Mouse (Mus musculus): ENCODE data around the gene Sypl2. TPM values are rescaled to one million over a fixed set of nuclear protein-coding genes. Genes with fewer than 3 reads are reported as not detected.

Gene Sypl2
- polyA plus RNA-seq, 1 experiment from 2014 or later, result 0.04 TPM

- H3K27ac ChIP-seq, result no peak overlapping the region
- WGBS (ENCODE audit: missing documents), result 95% methylated on average over 6 of the region's 6 CpGs
- peak overlapping the region; percentile 68; the same call in 1 of the 2 replicates for H3K4me3 ChIP-seq (ENCODE audit: inconsistent target)
- H3K79me2 ChIP-seq (ENCODE audit: inconsistent target), result peaks cover 11% of the 10 kb centered on the region
- no peaks in the 10 kb centered on the region for H3K36me3 ChIP-seq (ENCODE audit: inconsistent target)
Observed at GRCm38 (mm10) chr3:108199231-108199630, 27.2 kb downstream of the Sypl2 start.

- WGBS (ENCODE audit: missing documents), result 79% methylated on average over 14 of the region's 14 CpGs
- H3K27ac ChIP-seq, result no peak overlapping the region
- no peak overlapping the region for H3K4me3 ChIP-seq (ENCODE audit: inconsistent target)
- no peaks in the 10 kb centered on the region for H3K36me3 ChIP-seq (ENCODE audit: inconsistent target)
- peaks cover 11% of the 10 kb centered on the region for H3K79me2 ChIP-seq (ENCODE audit: inconsistent target)
Observed at GRCm38 (mm10) chr3:108197066-108197497, 29.4 kb downstream of the Sypl2 start.

- no peak overlapping the region for H3K27ac ChIP-seq
- no peaks in the 10 kb centered on the region for H3K36me3 ChIP-seq (ENCODE audit: inconsistent target)
- 99% methylated on average over 7 of the region's 7 CpGs for WGBS (ENCODE audit: missing documents)
- no peak overlapping the region for H3K4me3 ChIP-seq (ENCODE audit: inconsistent target)
- peaks cover 11% of the 10 kb centered on the region for H3K79me2 ChIP-seq (ENCODE audit: inconsistent target)
Observed at GRCm38 (mm10) chr3:108195941-108196590, 30.4 kb downstream of the Sypl2 start.

GRCm38 (mm10) chr3:108195287-108195686, 31.2 kb downstream of the Sypl2 start:
- Histone ChIP-seq H3K27ac (no peak overlapping the region), H3K36me3 (ENCODE audit: inconsistent target) (no peaks in the 10 kb centered on the region), H3K79me2 (ENCODE audit: inconsistent target) (peaks cover 11% of the 10 kb centered on the region), H3K4me3 (ENCODE audit: inconsistent target) (no peak overlapping the region)
- WGBS (ENCODE audit: missing documents), result 79% methylated on average over 4 of the region's 4 CpGs

- Histone ChIP-seq H3K27ac (no peak overlapping the region), H3K36me3 (ENCODE audit: inconsistent target) (no peaks in the 10 kb centered on the region), H3K4me3 (ENCODE audit: inconsistent target) (no peak overlapping the region), H3K79me2 (ENCODE audit: inconsistent target) (no peaks in the 10 kb centered on the region; the same call in 1 of the 2 replicates)
- 98% methylated on average over 4 of the region's 4 CpGs for WGBS (ENCODE audit: missing documents)
Observed at GRCm38 (mm10) chr3:108193686-108194085, 32.8 kb downstream of the Sypl2 start.

- Histone ChIP-seq H3K4me3 (ENCODE audit: inconsistent target) (no peak overlapping the region), H3K79me2 (ENCODE audit: inconsistent target) (no peaks in the 10 kb centered on the region), H3K36me3 (ENCODE audit: inconsistent target) (no peaks in the 10 kb centered on the region), H3K27ac (no peak overlapping the region)
- 80% methylated on average over 5 of the region's 5 CpGs for WGBS (ENCODE audit: missing documents)
Observed at GRCm38 (mm10) chr3:108189897-108190296, 36.6 kb downstream of the Sypl2 start.

- H3K27ac ChIP-seq, result no peak overlapping the region
- H3K4me3 ChIP-seq (ENCODE audit: inconsistent target), result no peak overlapping the region
- H3K79me2 ChIP-seq (ENCODE audit: inconsistent target), result no peaks in the 10 kb centered on the region
- 94% methylated on average over 9 of the region's 9 CpGs for WGBS (ENCODE audit: missing documents)
- no peaks in the 10 kb centered on the region for H3K36me3 ChIP-seq (ENCODE audit: inconsistent target)
Observed at GRCm38 (mm10) chr3:108188716-108189490, 37.5 kb downstream of the Sypl2 start.

- 65% methylated on average over 20 of the region's 20 CpGs for WGBS (ENCODE audit: missing documents)
- Histone ChIP-seq H3K36me3 (ENCODE audit: inconsistent target) (no peaks in the 10 kb centered on the region), H3K79me2 (ENCODE audit: inconsistent target) (no peaks in the 10 kb centered on the region), H3K27ac (no peak overlapping the region), H3K4me3 (ENCODE audit: inconsistent target) (no peak overlapping the region)
Observed at GRCm38 (mm10) chr3:108187111-108187795, 39.2 kb downstream of the Sypl2 start.

GRCm38 (mm10) chr3:108186098-108187047, 40.1 kb downstream of the Sypl2 start, which contains the start of gene Amigo1:
Gene Amigo1 (plus strand): TSS chr3:108186335.
- peak within 1 kb of the TSS; percentile 35 for H3K4me3 ChIP-seq (ENCODE audit: inconsistent target)
- no peaks in the 10 kb centered on the region for H3K79me2 ChIP-seq (ENCODE audit: inconsistent target)
- H3K27ac ChIP-seq, result no peak within 1 kb of the TSS
- 2% methylated on average over 87 of the region's 100 CpGs for WGBS (ENCODE audit: missing documents)
- no peaks in the 10 kb centered on the region for H3K36me3 ChIP-seq (ENCODE audit: inconsistent target)

GRCm38 (mm10) chr3:108185460-108186097, 40.9 kb downstream of the Sypl2 start:
- WGBS (ENCODE audit: missing documents), result 3% methylated on average over 16 of the region's 16 CpGs
- Histone ChIP-seq H3K36me3 (ENCODE audit: inconsistent target) (no peaks in the 10 kb centered on the region), H3K79me2 (ENCODE audit: inconsistent target) (no peaks in the 10 kb centered on the region), H3K27ac (no peak overlapping the region), H3K4me3 (ENCODE audit: inconsistent target) (peak overlapping the region; percentile 35)

- H3K4me3 ChIP-seq (ENCODE audit: inconsistent target), result no peak overlapping the region
- H3K36me3 ChIP-seq (ENCODE audit: inconsistent target), result no peaks in the 10 kb centered on the region
- 92% methylated on average over 3 of the region's 3 CpGs for WGBS (ENCODE audit: missing documents)
- no peaks in the 10 kb centered on the region for H3K79me2 ChIP-seq (ENCODE audit: inconsistent target)
- H3K27ac ChIP-seq, result no peak overlapping the region
Observed at GRCm38 (mm10) chr3:108184742-108185141, 41.7 kb downstream of the Sypl2 start.

- Histone ChIP-seq H3K4me3 (ENCODE audit: inconsistent target) (no peak overlapping the region), H3K27ac (no peak overlapping the region), H3K36me3 (ENCODE audit: inconsistent target) (no peaks in the 10 kb centered on the region), H3K79me2 (ENCODE audit: inconsistent target) (no peaks in the 10 kb centered on the region)
- WGBS (ENCODE audit: missing documents), result 17% methylated on average over 2 of the region's 2 CpGs
Observed at GRCm38 (mm10) chr3:108180514-108180913, 45.9 kb downstream of the Sypl2 start.

GRCm38 (mm10) chr3:108178756-108179715, 47.4 kb downstream of the Sypl2 start:
- Histone ChIP-seq H3K79me2 (ENCODE audit: inconsistent target) (no peaks in the 10 kb centered on the region), H3K27ac (no peak overlapping the region), H3K4me3 (ENCODE audit: inconsistent target) (no peak overlapping the region), H3K36me3 (ENCODE audit: inconsistent target) (no peaks in the 10 kb centered on the region)
- WGBS (ENCODE audit: missing documents), result 83% methylated on average over 7 of the region's 7 CpGs
